Mouse (Mus musculus): Measurements from ENCODE around the gene Sqstm1.
A peak's percentile ranks its signal among the peaks of the same experiment; 100 is the strongest.

Gene Sqstm1

GRCm38 (mm10) chr11:50210505-50211151 lies at the start of gene Sqstm1, which contains the start of gene Mgat4b:
Gene Sqstm1, minus strand, starts transcription at chr11:50210827.
Gene Mgat4b, plus strand, starts transcription at chr11:50210890.
- peak; percentile 57 for DNase-seq (ENCODE audit: extremely low read depth, low read depth)

GRCm38 (mm10) chr11:50258310-50258709 lies 47.7 kb upstream of the Sqstm1 start:
- no peak for DNase-seq (ENCODE audit: extremely low read depth, low read depth)

- no peak for DNase-seq (ENCODE audit: extremely low read depth, low read depth)
Measured at GRCm38 (mm10) chr11:50256615-50257014, 46.0 kb upstream of the Sqstm1 start.

- DNase-seq (ENCODE audit: extremely low read depth, low read depth), result no peak
Measured at GRCm38 (mm10) chr11:50254010-50254580, 43.5 kb upstream of the Sqstm1 start.

GRCm38 (mm10) chr11:50253393-50253792 lies 42.8 kb upstream of the Sqstm1 start:
- no peak for DNase-seq (ENCODE audit: extremely low read depth, low read depth)

- DNase-seq (ENCODE audit: extremely low read depth, low read depth), result no peak
Measured at GRCm38 (mm10) chr11:50252684-50253265, 42.1 kb upstream of the Sqstm1 start.

- no peak for DNase-seq (ENCODE audit: extremely low read depth, low read depth)
Measured at GRCm38 (mm10) chr11:50252166-50252565, 41.5 kb upstream of the Sqstm1 start.

GRCm38 (mm10) chr11:50248473-50249171 lies 38.0 kb upstream of the Sqstm1 start:
- DNase-seq (ENCODE audit: extremely low read depth, low read depth), result no peak

- DNase-seq (ENCODE audit: extremely low read depth, low read depth), result no peak
Measured at GRCm38 (mm10) chr11:50245269-50245668, 34.6 kb upstream of the Sqstm1 start.

- no peak for DNase-seq (ENCODE audit: extremely low read depth, low read depth)
Measured at GRCm38 (mm10) chr11:50243926-50244325, 33.3 kb upstream of the Sqstm1 start.

- DNase-seq (ENCODE audit: extremely low read depth, low read depth), result no peak
Measured at GRCm38 (mm10) chr11:50240235-50240911, 29.7 kb upstream of the Sqstm1 start.

GRCm38 (mm10) chr11:50238821-50239791 lies 28.5 kb upstream of the Sqstm1 start:
- no peak for DNase-seq (ENCODE audit: extremely low read depth, low read depth)

GRCm38 (mm10) chr11:50238324-50238723 lies 27.7 kb upstream of the Sqstm1 start, which contains the start of gene Ltc4s:
Gene Ltc4s, minus strand, starts transcription at chr11:50238616.
- no peak for DNase-seq (ENCODE audit: extremely low read depth, low read depth)

GRCm38 (mm10) chr11:50236937-50237835 lies 26.6 kb upstream of the Sqstm1 start:
- no peak for DNase-seq (ENCODE audit: extremely low read depth, low read depth)

GRCm38 (mm10) chr11:50236540-50236936 lies 25.9 kb upstream of the Sqstm1 start:
- DNase-seq (ENCODE audit: extremely low read depth, low read depth), result no peak

- no peak for DNase-seq (ENCODE audit: extremely low read depth, low read depth)
Measured at GRCm38 (mm10) chr11:50234606-50235005, 24.0 kb upstream of the Sqstm1 start.

- DNase-seq (ENCODE audit: extremely low read depth, low read depth), result no peak
Measured at GRCm38 (mm10) chr11:50233993-50234392, 23.4 kb upstream of the Sqstm1 start.

- no peak for DNase-seq (ENCODE audit: extremely low read depth, low read depth)
Measured at GRCm38 (mm10) chr11:50233022-50233421, 22.4 kb upstream of the Sqstm1 start.

- no peak for DNase-seq (ENCODE audit: extremely low read depth, low read depth)
Measured at GRCm38 (mm10) chr11:50231411-50231810, 20.8 kb upstream of the Sqstm1 start.
